Mouse (Mus musculus) liver, embryonic 11.5 days (tissue): ENCODE data around the gene Tmub1. TPM values are rescaled to one million over a fixed set of nuclear protein-coding genes. Genes with fewer than 3 reads are reported as not detected.
A peak's percentile ranks its signal among the peaks of the same experiment; 100 is the strongest.

Experiments
- ATAC-seq: fragments of 200-750 bp; cut with Nextera tagmentation; replicated peaks from 2 replicates; pipeline ENCODE4 v1.8.0; 2017; ENCODE audit warnings: moderate number of reproducible peaks, mild to moderate bottlenecking, moderate TSS enrichment, moderate library complexity; ENCODE audit not compliant: low FRiP score
- DNase-seq: peaks from one replicate; pipeline ENCODE4 v3.0.0-alpha.2; 2017; ENCODE audit warnings: low spot score
- H3K27ac ChIP-seq: fragments of 300-500 bp; sonication (generic); 2 replicates; pipeline ENCODE4 v1.5.1; 2014; ENCODE audit warnings: mild to moderate bottlenecking, low read depth, low read length, control low read depth
- H3K27me3 ChIP-seq: fragments of 300-500 bp; sonication (generic); replicated peaks from 2 replicates; pipeline ENCODE4 v1.6.1; 2014; ENCODE audit warnings: low read length, mixed read lengths; ENCODE audit not compliant: control insufficient read depth, insufficient read depth
- H3K36me3 ChIP-seq: fragments of 300-500 bp; sonication (generic); 2 replicates; pipeline ENCODE4 v1.6.1; 2014; ENCODE audit warnings: mild to moderate bottlenecking, low read length, moderate library complexity, mixed read lengths; ENCODE audit not compliant: control insufficient read depth, insufficient read depth
- H3K4me1 ChIP-seq: fragments of 300-500 bp; sonication (generic); replicated peaks from 2 replicates; pipeline ENCODE4 v1.6.1; 2014; ENCODE audit warnings: low read length, mixed read lengths; ENCODE audit not compliant: control insufficient read depth, insufficient read depth
- H3K4me2 ChIP-seq: fragments of 300-500 bp; sonication (generic); 2 replicates; pipeline ENCODE4 v1.6.1; 2014; ENCODE audit warnings: mild to moderate bottlenecking, control low read depth, moderate library complexity
- H3K4me3 ChIP-seq: fragments of 300-500 bp; sonication (generic); 2 replicates; pipeline ENCODE4 v1.5.1; 2014; ENCODE audit warnings: low read depth, low read length, control low read depth
- H3K9ac ChIP-seq: fragments of 300-500 bp; sonication (generic); 2 replicates; pipeline ENCODE4 v1.6.1; 2014; ENCODE audit warnings: low read depth, low read length, control low read depth
- H3K9me3 ChIP-seq: fragments of 300-500 bp; sonication (generic); 2 replicates; pipeline ENCODE4 v1.6.1; 2016; ENCODE audit warnings: low read length, inconsistent platforms, mixed read lengths; ENCODE audit not compliant: control insufficient read depth
- WGBS: fragments of 180-500 bp; shearing (Covaris S2); extraction: QIAGEN DNeasy Blood & Tissue Kit; methylation state at CpG from one replicate; pipeline ENCODE4 v1.1.7; 2014; 5-methylcytosine and 5-hydroxymethylcytosine counted together
- polyA plus RNA-seq: library from polyadenylated mRNA; unstranded; fragments of >200 nt; fragmentation: Nextera tagmentation; extraction: Ambion mirVana; gene quantifications from 2 replicates; pipeline ENCODE4 v1.2.1, GENCODE M21; 2014

The Tmub1 gene
- polyA plus RNA-seq, 1 experiment from 2014 or later, result 12.3 TPM

DNA sequence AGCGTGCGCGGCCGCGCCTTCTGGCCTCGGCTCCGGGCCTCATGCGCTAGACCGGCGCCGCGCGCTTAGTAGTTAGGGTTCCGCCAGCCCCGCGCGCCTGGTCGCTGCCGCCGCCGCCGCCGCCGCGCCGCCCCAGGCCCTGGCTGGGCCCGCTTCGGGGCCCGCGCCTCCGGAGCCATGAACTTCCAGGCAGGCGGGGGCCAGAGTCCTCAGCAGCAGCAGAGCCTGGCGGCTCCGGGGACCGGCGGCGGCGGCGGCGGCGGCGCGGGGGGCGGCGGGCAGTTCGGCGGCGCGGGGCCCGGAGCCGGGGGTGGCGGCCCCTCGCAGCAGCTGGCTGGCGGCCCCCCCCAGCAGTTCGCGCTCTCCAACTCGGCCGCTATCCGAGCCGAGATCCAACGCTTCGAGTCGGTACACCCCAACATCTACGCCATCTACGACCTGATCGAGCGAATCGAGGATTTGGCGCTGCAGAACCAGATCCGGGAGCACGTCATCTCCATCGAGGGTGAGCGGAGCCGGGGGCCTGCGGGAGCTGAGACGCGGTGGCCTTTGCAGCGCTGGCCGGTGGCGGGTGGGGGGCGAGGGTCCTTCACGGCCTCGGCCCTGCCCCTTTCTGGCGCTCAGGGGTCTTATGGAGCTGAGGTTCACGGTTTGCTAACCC is 4.5 kb upstream of the Tmub1 start, which contains the start of gene Agap3:
TSS of gene Agap3 (plus strand) at position 148 of the 661 bp plus-strand sequence.
- ATAC-seq, result peak; percentile 0; the same call in 1 of the 2 replicates
- peaks cover 34% of the 10 kb centered on the region for H3K4me1 ChIP-seq
- WGBS, result under 1% methylated on average over 72 of the region's 85 CpGs
- peak within 1 kb of the TSS; percentile 90 for H3K4me3 ChIP-seq
- no peaks in the 10 kb centered on the region for H3K36me3 ChIP-seq
- peak; percentile 57 for DNase-seq
- H3K27me3 ChIP-seq, result no peaks in the 10 kb centered on the region
- H3K27ac ChIP-seq, result peak within 1 kb of the TSS; percentile 98
- H3K9ac ChIP-seq, result peak within 1 kb of the TSS; percentile 91
- peak within 1 kb of the TSS; percentile 98 for H3K4me2 ChIP-seq
- no peaks in the 10 kb centered on the region for H3K9me3 ChIP-seq

DNA sequence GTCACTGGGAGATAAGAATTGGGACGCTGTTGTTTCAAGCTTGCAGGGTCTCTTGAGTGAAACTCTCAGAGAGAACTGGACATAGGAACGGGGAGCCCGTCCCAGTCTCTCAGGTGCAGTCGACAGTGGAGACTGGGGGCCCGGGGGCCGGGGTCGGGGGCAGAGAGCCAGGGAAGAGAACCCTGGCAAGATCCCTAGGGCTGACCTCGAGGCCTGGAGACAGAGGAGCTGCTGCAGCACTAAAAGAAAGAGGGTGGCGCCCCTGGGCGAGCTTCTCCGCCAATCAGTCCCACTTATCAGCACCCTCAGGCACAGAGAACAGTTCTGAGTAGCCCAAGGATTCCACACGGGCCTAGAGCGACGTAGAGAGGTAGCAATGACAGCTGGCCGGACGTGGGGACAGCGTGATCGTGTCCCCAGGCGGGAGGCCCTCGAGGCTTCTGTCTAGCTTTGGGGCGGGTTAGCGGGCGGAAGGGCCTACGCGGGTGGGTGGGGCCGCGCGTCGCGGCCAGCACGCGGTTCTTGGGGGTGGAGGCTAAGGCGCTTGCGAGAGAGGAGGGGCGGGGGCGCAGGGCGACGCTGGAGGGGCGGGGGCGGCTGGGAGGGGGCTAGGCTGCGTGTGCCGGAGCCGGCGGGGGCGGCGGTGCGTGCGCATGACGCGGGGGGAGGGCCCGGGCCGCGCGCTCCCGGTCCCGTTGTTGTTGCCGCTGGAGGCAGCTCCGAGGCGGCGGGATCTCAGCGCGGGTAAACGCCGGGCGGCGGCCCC is 3.8 kb upstream of the Tmub1 start:
- Histone ChIP-seq H3K9me3 (no peaks in the 10 kb centered on the region), H3K4me3 (peak overlapping the region; percentile 90), H3K4me1 (peaks cover 34% of the 10 kb centered on the region), H3K36me3 (no peaks in the 10 kb centered on the region), H3K9ac (peak overlapping the region; percentile 91), H3K27ac (peak overlapping the region; percentile 98), H3K4me2 (peak overlapping the region; percentile 98), H3K27me3 (no peaks in the 10 kb centered on the region)
- peak; percentile 88 for DNase-seq
- peak; percentile 75 for ATAC-seq
- WGBS, result 2% methylated on average over 48 of the region's 66 CpGs

DNA sequence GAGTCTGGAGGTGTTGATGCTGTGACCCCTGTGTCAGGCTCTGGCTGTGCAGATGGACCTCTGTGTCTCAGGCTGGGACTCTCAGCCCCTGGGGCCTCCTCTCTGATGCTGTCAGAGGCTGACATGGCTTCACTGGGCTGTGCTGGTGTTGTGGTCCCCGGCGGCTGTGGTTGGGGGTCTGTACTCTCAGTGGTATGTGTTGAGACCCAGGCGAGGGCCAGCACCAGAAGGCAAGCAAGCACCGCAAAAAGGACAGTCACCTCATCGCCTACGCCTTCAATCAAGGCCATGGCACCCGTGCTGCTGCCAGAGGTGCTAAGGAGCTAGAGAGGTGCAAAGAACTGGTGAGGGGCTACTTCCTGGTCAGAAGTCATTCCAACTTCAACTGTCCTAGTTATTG is 1.0 kb downstream of the Tmub1 start:
- 87% methylated on average over 7 of the region's 7 CpGs for WGBS
- H3K27me3 ChIP-seq, result no peaks in the 10 kb centered on the region
- DNase-seq (no peak), ATAC-seq (no peak)
- H3K4me2 ChIP-seq, result peak overlapping the region; percentile 79
- no peak overlapping the region for H3K27ac ChIP-seq
- no peak overlapping the region for H3K9ac ChIP-seq
- peaks cover 22% of the 10 kb centered on the region for H3K4me1 ChIP-seq
- H3K36me3 ChIP-seq, result peaks cover 2% of the 10 kb centered on the region; the same call in 1 of the 2 replicates
- peak overlapping the region; percentile 56 for H3K4me3 ChIP-seq
- no peaks in the 10 kb centered on the region for H3K9me3 ChIP-seq

- Histone ChIP-seq H3K4me2 (peak overlapping the region; percentile 93), H3K27me3 (no peaks in the 10 kb centered on the region), H3K4me3 (peak overlapping the region; percentile 84), H3K36me3 (peaks cover 10% of the 10 kb centered on the region; the same call in 1 of the 2 replicates), H3K9ac (peak overlapping the region; percentile 95), H3K9me3 (no peaks in the 10 kb centered on the region), H3K4me1 (peaks cover 14% of the 10 kb centered on the region), H3K27ac (peak overlapping the region; percentile 67)
- 60% methylated on average over 20 of the region's 20 CpGs for WGBS
- ATAC-seq (no peak), DNase-seq (no peak)
These were observed 2.1 kb downstream of the Tmub1 start for GRCm38 (mm10) chr5:24445428-24446080.

DNA sequence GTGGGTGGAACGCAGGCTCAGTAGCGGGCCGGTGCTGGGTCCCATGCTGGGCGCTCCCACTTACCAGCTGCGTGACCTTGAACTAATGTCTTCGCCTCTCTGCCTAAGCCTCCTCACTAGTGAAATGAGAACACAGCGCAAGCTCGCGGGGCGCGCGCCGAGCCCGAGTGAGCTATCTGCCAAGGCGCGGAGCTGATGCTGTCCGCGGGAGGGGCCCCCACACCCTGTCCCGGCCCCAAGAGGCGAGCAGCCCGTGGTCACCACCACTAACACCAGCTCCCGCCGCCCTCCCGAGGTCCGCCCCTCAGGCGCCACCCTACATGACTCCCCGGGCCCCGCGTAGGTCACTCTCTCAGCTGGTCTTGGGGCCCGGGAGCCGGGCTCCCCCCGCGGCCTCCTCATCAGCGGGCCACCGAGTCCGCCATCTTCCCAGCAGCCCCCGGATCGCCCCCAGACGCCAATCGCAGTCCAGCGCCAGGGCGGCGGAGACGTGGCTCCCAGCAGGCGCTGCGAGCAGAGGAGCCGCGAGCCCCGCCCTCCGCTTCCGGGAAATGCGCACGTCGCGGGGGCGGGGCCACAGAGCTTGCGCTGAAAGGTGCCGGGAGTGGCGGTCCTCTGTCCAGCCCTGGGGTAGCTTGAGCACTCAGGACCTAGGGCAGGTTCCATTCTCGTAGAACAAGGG is 2.8 kb downstream of the Tmub1 start, which contains the start of gene Fastk:
TSS of gene Fastk (minus strand) at position 542 of the 682 bp plus-strand sequence.
- peak; percentile 91 for DNase-seq
- H3K4me1 ChIP-seq, result peaks cover 14% of the 10 kb centered on the region
- peak within 1 kb of the TSS; percentile 93 for H3K4me2 ChIP-seq
- peaks cover 16% of the 10 kb centered on the region; the same call in 1 of the 2 replicates for H3K36me3 ChIP-seq
- no peaks in the 10 kb centered on the region for H3K9me3 ChIP-seq
- peak within 1 kb of the TSS; percentile 84 for H3K4me3 ChIP-seq
- H3K9ac ChIP-seq, result peak within 1 kb of the TSS; percentile 95
- peak within 1 kb of the TSS; percentile 67 for H3K27ac ChIP-seq
- H3K27me3 ChIP-seq, result no peaks in the 10 kb centered on the region
- ATAC-seq, result peak; percentile 82
- WGBS, result under 1% methylated on average over 60 of the region's 60 CpGs

DNA sequence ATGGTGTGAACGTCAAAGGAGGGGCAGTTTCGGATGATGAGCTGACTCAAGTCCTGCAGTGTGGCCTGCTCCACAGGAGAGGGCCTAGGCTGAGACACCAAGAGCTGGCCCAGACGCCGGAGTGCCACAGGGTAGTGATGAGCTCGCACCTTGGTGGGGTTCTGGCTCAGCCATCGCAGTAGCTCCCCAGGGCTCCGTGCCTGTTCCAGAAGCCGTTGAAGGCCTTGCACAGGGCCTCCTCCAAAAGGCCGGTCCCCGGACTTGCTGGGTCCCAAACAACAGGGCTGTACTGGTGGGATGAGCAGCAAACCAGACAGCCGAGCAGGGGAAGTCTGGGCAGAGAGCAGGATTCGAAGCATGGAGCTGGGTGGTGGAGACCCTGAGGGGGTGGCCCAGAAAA is 3.7 kb downstream of the Tmub1 start:
- ATAC-seq (no peak), DNase-seq (no peak)
- peaks cover 22% of the 10 kb centered on the region; the same call in 1 of the 2 replicates for H3K36me3 ChIP-seq
- no peaks in the 10 kb centered on the region for H3K27me3 ChIP-seq
- H3K4me1 ChIP-seq, result peaks cover 14% of the 10 kb centered on the region
- H3K9me3 ChIP-seq, result no peaks in the 10 kb centered on the region
- H3K27ac ChIP-seq, result no peak overlapping the region; the same call in 1 of the 2 replicates
- WGBS, result 87% methylated on average over 12 of the region's 12 CpGs
- H3K4me3 ChIP-seq, result peak overlapping the region; percentile 84
- H3K4me2 ChIP-seq, result peak overlapping the region; percentile 93
- peak overlapping the region; percentile 95 for H3K9ac ChIP-seq

- ATAC-seq (no peak), DNase-seq (no peak)
- Histone ChIP-seq H3K4me2 (no peak overlapping the region), H3K4me3 (no peak overlapping the region), H3K27ac (no peak overlapping the region), H3K27me3 (no peaks in the 10 kb centered on the region), H3K9me3 (no peaks in the 10 kb centered on the region), H3K9ac (no peak overlapping the region), H3K4me1 (peaks cover 14% of the 10 kb centered on the region), H3K36me3 (peaks cover 26% of the 10 kb centered on the region; the same call in 1 of the 2 replicates)
- WGBS, result 90% methylated on average over 7 of the region's 7 CpGs
These were observed 4.5 kb downstream of the Tmub1 start for GRCm38 (mm10) chr5:24443204-24443603.

GRCm38 (mm10) chr5:24442029-24442428 is 5.6 kb downstream of the Tmub1 start:
- no peak overlapping the region for H3K9ac ChIP-seq
- H3K4me1 ChIP-seq, result peaks cover 10% of the 10 kb centered on the region
- no peak for DNase-seq
- no peak for ATAC-seq
- no peaks in the 10 kb centered on the region for H3K9me3 ChIP-seq
- no peaks in the 10 kb centered on the region for H3K27me3 ChIP-seq
- H3K4me2 ChIP-seq, result no peak overlapping the region
- peaks cover 26% of the 10 kb centered on the region; the same call in 1 of the 2 replicates for H3K36me3 ChIP-seq
- H3K27ac ChIP-seq, result no peak overlapping the region
- H3K4me3 ChIP-seq, result no peak overlapping the region
- WGBS, result 82% methylated on average over 9 of the region's 9 CpGs
